Mouse (Mus musculus) cortical plate, adult 2 months (tissue): ENCODE results near the gene Nipa1.

Experiments
- CTCF ChIP-seq: fragments of 200-500 bp; IDR thresholded peaks from 2 replicates; pipeline ENCODE4 v1.5.1; 2011; ENCODE audit warnings: mild to moderate bottlenecking, control low read depth, low read length; ENCODE audit not compliant: insufficient read depth; ENCODE audit errors: extremely low read depth
- POLR2A ChIP-seq: fragments of 200-500 bp; IDR thresholded peaks from 2 replicates; pipeline ENCODE4 v1.6.1; 2011; ENCODE audit warnings: mild to moderate bottlenecking, low read length, control low read depth; ENCODE audit not compliant: insufficient read depth; ENCODE audit errors: extremely low read depth

- no peak for TF ChIP-seq CTCF
- no peak for TF ChIP-seq POLR2A
Measured at GRCm38 (mm10) chr7:55959801-55960200, 60.0 kb downstream of the Nipa1 start.
